In the genomic region with DNA sequence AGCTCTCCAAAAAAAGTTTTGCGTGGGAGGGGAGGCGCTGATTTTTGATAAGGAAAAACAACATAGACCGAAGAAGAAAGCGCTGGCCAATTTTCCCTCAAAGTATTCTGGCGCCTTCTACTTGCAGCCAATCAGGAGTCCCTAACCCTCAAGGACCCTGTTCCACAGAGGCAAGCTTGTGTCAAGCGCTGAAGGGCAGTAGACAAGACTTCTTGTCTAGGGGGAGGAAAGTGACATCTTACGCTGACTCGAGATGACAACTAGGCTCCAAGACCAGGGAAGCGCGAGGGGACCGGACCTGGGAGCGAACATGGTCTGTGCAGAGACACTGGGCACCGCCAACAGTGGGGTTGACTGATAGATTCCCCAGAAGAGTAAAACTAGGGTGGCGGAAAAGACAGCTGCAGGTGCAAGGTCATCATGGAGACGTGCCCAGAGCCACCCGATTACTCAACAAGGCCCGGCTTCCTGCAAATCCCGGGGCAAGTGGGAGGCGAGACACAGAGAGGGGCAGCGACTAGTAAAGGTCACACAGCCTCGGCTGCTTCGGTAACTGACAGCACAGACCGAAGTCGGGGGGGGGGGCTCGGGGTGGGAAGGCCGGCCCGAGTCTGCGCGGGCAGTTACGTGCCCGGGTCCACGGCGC, we compare ENCODE assay signal across 8 mouse cellular contexts. TPM values are rescaled to one million over a fixed set of nuclear protein-coding genes. Genes with fewer than 3 reads are reported as not detected.
DNase-seq lines count a peak whose midpoint lies in the region; ATAC-seq lines count a peak whose summit lies in the region.

No protein-coding gene starts in this region.

- peak overlapping the region; percentile 89 for H3K9ac ChIP-seq in forebrain, embryonic 13.5 days
- peak overlapping the region; percentile 85 for H3K9ac ChIP-seq in limb, embryonic 12.5 days (replicated peaks)
- H3K9ac ChIP-seq in midbrain, embryonic 14.5 days (replicated peaks; ENCODE audit: low read length): peak overlapping the region; percentile 72

- no peaks in the 10 kb centered on the region for H3K27me3 ChIP-seq in forebrain, embryonic 13.5 days
- H3K27me3 ChIP-seq in hindbrain, embryonic 10.5 days (ENCODE audit: insufficient read depth, poor library complexity, severe bottlenecking): no peaks in the 10 kb centered on the region
- no peaks in the 10 kb centered on the region for H3K27me3 ChIP-seq in limb, embryonic 12.5 days
- no peaks in the 10 kb centered on the region for H3K27me3 ChIP-seq in midbrain, embryonic 14.5 days (ENCODE audit: control insufficient read depth, insufficient read depth, low read length)

- peaks cover 69% of the 10 kb centered on the region for H3K36me3 ChIP-seq in forebrain, embryonic 13.5 days (ENCODE audit: poor library complexity, severe bottlenecking)
- peaks cover 73% of the 10 kb centered on the region for H3K36me3 ChIP-seq in hindbrain, embryonic 10.5 days
- peaks cover 72% of the 10 kb centered on the region for H3K36me3 ChIP-seq in limb, embryonic 12.5 days
- H3K36me3 ChIP-seq in midbrain, embryonic 14.5 days (ENCODE audit: control insufficient read depth, insufficient read depth, low read length): peaks cover 61% of the 10 kb centered on the region

- DNase-seq in ovary, postnatal 36 days (ENCODE audit: low spot score): peak; percentile 43
- DNase-seq in ovary, postnatal 14 days (ENCODE audit: low spot score): no peak
- peak; percentile 60 to 65 for DNase-seq in adrenal gland, postnatal 36 days
- DNase-seq in hindbrain, embryonic 10.5 days (ENCODE audit: low spot score): no peak
- peak; percentile 14 for DNase-seq in midbrain, embryonic 14.5 days
- DNase-seq in yolk sac, embryonic 10.5 days (ENCODE audit: low spot score): no peak

- H3K4me1 ChIP-seq in forebrain, embryonic 13.5 days: peaks cover 58% of the 10 kb centered on the region
- H3K4me1 ChIP-seq in hindbrain, embryonic 10.5 days (replicated peaks): peaks cover 51% of the 10 kb centered on the region
- peaks cover 40% of the 10 kb centered on the region for H3K4me1 ChIP-seq in limb, embryonic 12.5 days (replicated peaks)
- peaks cover 37% of the 10 kb centered on the region for H3K4me1 ChIP-seq in midbrain, embryonic 14.5 days (ENCODE audit: control insufficient read depth, insufficient read depth, low read length)

- 2% methylated on average over 33 of the region's 33 CpGs for WGBS in forebrain, embryonic 13.5 days
- 5% methylated on average over 33 of the region's 33 CpGs for WGBS in hindbrain, embryonic 10.5 days
- 4% methylated on average over 32 of the region's 33 CpGs for WGBS in limb, embryonic 12.5 days
- WGBS in midbrain, embryonic 14.5 days: 5% methylated on average over 33 of the region's 33 CpGs

- peak overlapping the region; percentile 93 for H3K27ac ChIP-seq in forebrain, embryonic 13.5 days
- H3K27ac ChIP-seq in hindbrain, embryonic 10.5 days: peak overlapping the region; percentile 97
- H3K27ac ChIP-seq in limb, embryonic 12.5 days: peak overlapping the region; percentile 94
- peak overlapping the region; percentile 91 for H3K27ac ChIP-seq in midbrain, embryonic 14.5 days (replicated peaks; ENCODE audit: low read depth, low read length)

- ATAC-seq in forebrain, embryonic 13.5 days: peak; percentile 0; the same call in 1 of the 2 replicates
- no peak; the same call in 1 of the 2 replicates for ATAC-seq in limb, embryonic 12.5 days (ENCODE audit: insufficient number of reproducible peaks, insufficient read depth, low FRiP score, low TSS enrichment, low read depth)
- ATAC-seq in midbrain, embryonic 14.5 days (ENCODE audit: low FRiP score, low TSS enrichment): no peak

- H3K4me2 ChIP-seq in forebrain, embryonic 13.5 days: peak overlapping the region; percentile 86
- peak overlapping the region; percentile 91 for H3K4me2 ChIP-seq in limb, embryonic 12.5 days
- H3K4me2 ChIP-seq in midbrain, embryonic 14.5 days (ENCODE audit: low read length): peak overlapping the region; percentile 94

- no peaks in the 10 kb centered on the region for H3K9me3 ChIP-seq in forebrain, embryonic 13.5 days (replicated peaks)
- H3K9me3 ChIP-seq in hindbrain, embryonic 10.5 days: no peaks in the 10 kb centered on the region
- no peaks in the 10 kb centered on the region for H3K9me3 ChIP-seq in limb, embryonic 12.5 days
- no peaks in the 10 kb centered on the region for H3K9me3 ChIP-seq in midbrain, embryonic 14.5 days (ENCODE audit: control insufficient read depth, low read length)

- H3K4me3 ChIP-seq in forebrain, embryonic 13.5 days: peak overlapping the region; percentile 61
- peak overlapping the region; percentile 91 for H3K4me3 ChIP-seq in hindbrain, embryonic 10.5 days
- peak overlapping the region; percentile 91 for H3K4me3 ChIP-seq in limb, embryonic 12.5 days (replicated peaks)
- H3K4me3 ChIP-seq in midbrain, embryonic 14.5 days (replicated peaks; ENCODE audit: low read depth, low read length): peak overlapping the region; percentile 93

RNA-seq across cellular contexts. Expression of a gene that starts 0.7 kb away (rescaled TPM):
- total RNA-seq in adrenal gland, postnatal 36 days (2021): 100 to 1,000 TPM; 103 to 126 TPM
- 77.9 and 84.3 TPM in 2 replicates for polyA plus RNA-seq in forebrain, embryonic 13.5 days (2015; fragmentation: Nextera tagmentation; extraction: Ambion mirVana)
- polyA plus RNA-seq in hindbrain, embryonic 10.5 days (2016; fragmentation: Nextera tagmentation; extraction: Ambion mirVana): 83.6 and 98.7 TPM in 2 replicates
- 103 and 113 TPM in 2 replicates for polyA plus RNA-seq in limb, embryonic 12.5 days (2016; fragmentation: Nextera tagmentation; extraction: Ambion mirVana)
- 43.0 and 51.4 TPM in 2 replicates for polyA plus RNA-seq in midbrain, embryonic 14.5 days (2014; fragmentation: Nextera tagmentation; extraction: Ambion mirVana)

RNA-seq across cellular contexts. Expression of a gene that starts 0.9 kb away (rescaled TPM):
- 100 to 1,000 TPM; 103 to 122 TPM for total RNA-seq in adrenal gland, postnatal 36 days (2021)
- polyA plus RNA-seq in forebrain, embryonic 13.5 days (2015; fragmentation: Nextera tagmentation; extraction: Ambion mirVana): 126 and 135 TPM in 2 replicates
- 119 and 146 TPM in 2 replicates for polyA plus RNA-seq in hindbrain, embryonic 10.5 days (2016; fragmentation: Nextera tagmentation; extraction: Ambion mirVana)
- 151 and 156 TPM in 2 replicates for polyA plus RNA-seq in limb, embryonic 12.5 days (2016; fragmentation: Nextera tagmentation; extraction: Ambion mirVana)
- 79.2 and 89.6 TPM in 2 replicates for polyA plus RNA-seq in midbrain, embryonic 14.5 days (2014; fragmentation: Nextera tagmentation; extraction: Ambion mirVana)

RNA-seq across cellular contexts. Expression of a gene that starts 25.8 kb away (rescaled TPM):
- total RNA-seq in adrenal gland, postnatal 36 days (2021): 100 to 1,000 TPM; 293 to 327 TPM
- 212 and 224 TPM in 2 replicates for polyA plus RNA-seq in forebrain, embryonic 13.5 days (2015; fragmentation: Nextera tagmentation; extraction: Ambion mirVana)
- 197 and 220 TPM in 2 replicates for polyA plus RNA-seq in hindbrain, embryonic 10.5 days (2016; fragmentation: Nextera tagmentation; extraction: Ambion mirVana)
- 211 and 216 TPM in 2 replicates for polyA plus RNA-seq in limb, embryonic 12.5 days (2016; fragmentation: Nextera tagmentation; extraction: Ambion mirVana)
- polyA plus RNA-seq in midbrain, embryonic 14.5 days (2014; fragmentation: Nextera tagmentation; extraction: Ambion mirVana): 192 and 195 TPM in 2 replicates

RNA-seq across cellular contexts. Expression of a gene that starts 29.5 kb away (rescaled TPM):
- total RNA-seq in adrenal gland, postnatal 36 days (2021): 100 to 1,000 TPM; 804 to 953 TPM
- 1,314 and 1,523 TPM in 2 replicates for polyA plus RNA-seq in forebrain, embryonic 13.5 days (2015; fragmentation: Nextera tagmentation; extraction: Ambion mirVana)
- polyA plus RNA-seq in hindbrain, embryonic 10.5 days (2016; fragmentation: Nextera tagmentation; extraction: Ambion mirVana): 1,369 and 1,471 TPM in 2 replicates
- polyA plus RNA-seq in limb, embryonic 12.5 days (2016; fragmentation: Nextera tagmentation; extraction: Ambion mirVana): 1,768 and 1,771 TPM in 2 replicates
- 1,168 and 1,300 TPM in 2 replicates for polyA plus RNA-seq in midbrain, embryonic 14.5 days (2014; fragmentation: Nextera tagmentation; extraction: Ambion mirVana)

RNA-seq across cellular contexts. Expression of a gene that starts 29.5 kb away (rescaled TPM):
- 1 to 10 TPM in 1 of 2 experiments, under 1 TPM in 1; 0.95 to 1.6 TPM for total RNA-seq in adrenal gland, postnatal 36 days (2021)
- 1.2 and 1.7 TPM in 2 replicates for polyA plus RNA-seq in forebrain, embryonic 13.5 days (2015; fragmentation: Nextera tagmentation; extraction: Ambion mirVana)
- polyA plus RNA-seq in hindbrain, embryonic 10.5 days (2016; fragmentation: Nextera tagmentation; extraction: Ambion mirVana): 0.30 and 0.92 TPM in 2 replicates
- 1.0 and 1.6 TPM in 2 replicates for polyA plus RNA-seq in limb, embryonic 12.5 days (2016; fragmentation: Nextera tagmentation; extraction: Ambion mirVana)
- polyA plus RNA-seq in midbrain, embryonic 14.5 days (2014; fragmentation: Nextera tagmentation; extraction: Ambion mirVana): 0.95 and 1.2 TPM in 2 replicates

Comparison
In these comparisons a context has a peak if more than half of its experiments do, and no peak if none do; other contexts are left out.
1. DNase-seq: peak in ovary, postnatal 36 days (single experiment), adrenal gland, postnatal 36 days (2 of 2) and midbrain, embryonic 14.5 days (single experiment); none in ovary, postnatal 14 days (single experiment), hindbrain, embryonic 10.5 days (single experiment) and yolk sac, embryonic 10.5 days (single experiment).
2. Peak in every context shown above with its lines, with median percentiles within 50 percentile points of each other: H3K27ac ChIP-seq, H3K4me2 ChIP-seq, H3K4me3 ChIP-seq and H3K9ac ChIP-seq.